Mouse (Mus musculus) liver, postnatal 0 days (tissue): Measurements from ENCODE around the gene Gm20388. TPM values are rescaled to one million over a fixed set of nuclear protein-coding genes. Genes with fewer than 3 reads are reported as not detected.

Source experiments
- ATAC-seq: fragments of 200-750 bp; cut with Nextera tagmentation; 2 replicates; pipeline ENCODE4 v1.8.0; 2017; ENCODE audit warnings: mild to moderate bottlenecking, moderate library complexity
- DNase-seq: peaks from one replicate; pipeline ENCODE4 v3.0.0-alpha.2; 2016
- H3K27ac ChIP-seq: fragments of 300-500 bp; sonication (generic); 2 replicates; pipeline ENCODE4 v1.5.1; 2014; ENCODE audit warnings: antibody characterized with exemption, moderate library complexity, mild to moderate bottlenecking, low read depth
- H3K27me3 ChIP-seq: fragments of 300-500 bp; sonication (generic); 2 replicates; pipeline ENCODE4 v1.6.1; 2014; ENCODE audit warnings: low read length, control low read depth, mixed read lengths; ENCODE audit not compliant: insufficient read depth
- H3K36me3 ChIP-seq: fragments of 300-500 bp; sonication (generic); replicated peaks from 2 replicates; pipeline ENCODE4 v1.6.1; 2014; ENCODE audit warnings: mild to moderate bottlenecking, control low read depth, low read length, moderate library complexity, mixed read lengths; ENCODE audit not compliant: insufficient read depth
- H3K4me1 ChIP-seq: fragments of 300-500 bp; sonication (generic); 2 replicates; pipeline ENCODE4 v1.6.1; 2014; ENCODE audit warnings: antibody characterized with exemption, mild to moderate bottlenecking, control low read depth; ENCODE audit not compliant: insufficient read depth
- H3K4me2 ChIP-seq: fragments of 300-500 bp; sonication (generic); 2 replicates; pipeline ENCODE4 v1.6.1; 2014; ENCODE audit warnings: low read depth, mild to moderate bottlenecking, low read length, moderate library complexity, mixed read lengths
- H3K4me3 ChIP-seq: fragments of 300-500 bp; sonication (generic); 2 replicates; pipeline ENCODE4 v1.5.1; 2014; ENCODE audit warnings: low read depth, low read length
- H3K9ac ChIP-seq: fragments of 300-500 bp; sonication (generic); replicated peaks from 2 replicates; pipeline ENCODE4 v1.6.1; 2014; ENCODE audit warnings: mild to moderate bottlenecking, moderate library complexity
- H3K9me3 ChIP-seq: fragments of 300-500 bp; sonication (generic); 2 replicates; pipeline ENCODE4 v1.6.1; 2016; ENCODE audit warnings: mild to moderate bottlenecking, control low read depth, low read length, mixed read lengths
- CTCF ChIP-seq: sonication (generic); IDR thresholded peaks from 2 replicates; pipeline ENCODE4 v1.5.1; 2016; ENCODE audit warnings: antibody characterized with exemption, low read depth
- EP300 ChIP-seq: IDR thresholded peaks from 2 replicates; pipeline ENCODE4 v1.6.1; 2016; ENCODE audit warnings: antibody characterized with exemption, low read depth, mild to moderate bottlenecking
- WGBS: fragments of 180-500 bp; shearing (Covaris S2); extraction: QIAGEN DNeasy Blood & Tissue Kit; methylation state at CpG from one replicate; pipeline ENCODE4 v1.1.7; 2014; ENCODE audit not compliant: insufficient replicate concordance; 5-methylcytosine and 5-hydroxymethylcytosine counted together
- polyA plus RNA-seq: library from polyadenylated mRNA; unstranded; fragments of >200 nt; fragmentation: Nextera tagmentation; extraction: Ambion mirVana; gene quantifications from 2 replicates; pipeline ENCODE4 v1.2.1, GENCODE M21; 2015

The Gm20388 gene
- polyA plus RNA-seq, 1 experiment from 2014 or later, result not detected

DNA sequence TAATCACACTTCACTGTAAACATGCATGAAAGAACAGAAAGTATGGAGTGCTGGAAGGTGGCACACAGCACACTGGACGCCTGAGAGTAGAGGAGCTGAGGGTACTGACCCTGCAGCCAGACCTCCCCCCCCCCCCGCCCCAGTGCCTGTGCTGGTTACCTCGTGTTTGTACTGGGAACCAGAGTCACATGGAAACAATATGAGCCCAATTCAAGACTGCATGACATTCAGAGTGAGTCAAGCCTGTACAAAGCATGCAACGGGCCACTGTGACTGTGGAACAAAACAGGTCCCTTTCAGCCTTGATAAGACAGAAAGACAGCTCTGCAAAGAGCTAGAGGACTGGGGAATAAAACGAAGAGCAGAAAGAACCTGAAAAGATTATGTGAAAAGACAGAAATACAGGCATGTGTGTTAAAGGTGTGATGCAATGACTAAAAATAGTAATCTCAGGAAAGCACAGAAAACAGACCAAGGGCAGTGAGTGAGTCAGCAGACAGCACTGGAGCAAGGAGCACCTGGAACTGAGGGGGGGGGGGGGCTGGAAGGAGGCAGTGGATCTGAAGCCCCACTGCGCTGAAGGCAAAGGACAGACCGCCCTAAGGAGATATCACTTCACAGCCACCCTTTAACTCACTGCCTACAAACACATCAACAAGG, 3012.9 kb downstream of the Gm20388 start:
- 0 out of 2 replicates have a peak overlapping the region, but pooled peaks have one; percentile 22 for H3K9ac ChIP-seq
- H3K4me3 ChIP-seq, result no peak overlapping the region
- WGBS, result 43% methylated on average over 7 of the region's 7 CpGs
- H3K36me3 ChIP-seq, result no peaks in the 10 kb centered on the region; the same call in 1 of the 2 replicates
- H3K27ac ChIP-seq, result peak overlapping the region; percentile 68
- H3K4me1 ChIP-seq, result peaks cover 32% of the 10 kb centered on the region
- peak; percentile 74 for ATAC-seq
- no peaks in the 10 kb centered on the region for H3K9me3 ChIP-seq
- no peak for TF ChIP-seq CTCF
- TF ChIP-seq EP300, result no peak
- H3K27me3 ChIP-seq, result no peaks in the 10 kb centered on the region
- DNase-seq, result no peak
- peak overlapping the region; percentile 16; the same call in 1 of the 2 replicates for H3K4me2 ChIP-seq

DNA sequence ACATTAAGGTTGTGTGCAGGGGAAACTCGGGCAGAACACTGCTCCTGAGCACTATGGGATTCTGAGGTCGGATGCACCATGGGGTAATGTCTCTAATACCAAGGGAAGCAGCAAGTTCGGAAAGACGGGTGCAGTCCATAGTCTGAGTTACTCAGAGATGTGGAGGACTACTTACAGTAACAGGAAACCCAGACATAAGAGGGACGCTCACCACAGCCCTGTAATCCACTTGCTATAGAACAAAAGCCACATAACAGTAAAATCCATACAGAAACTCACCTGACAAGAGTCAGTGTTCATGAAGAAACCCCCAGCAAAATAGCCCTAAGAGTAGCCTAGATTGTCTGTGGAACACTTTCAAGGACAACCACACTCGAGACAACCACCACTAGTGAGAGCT, 3013.4 kb downstream of the Gm20388 start:
- no peaks in the 10 kb centered on the region; the same call in 1 of the 2 replicates for H3K36me3 ChIP-seq
- ATAC-seq (no peak), DNase-seq (no peak)
- peaks cover 28% of the 10 kb centered on the region for H3K4me1 ChIP-seq
- no peaks in the 10 kb centered on the region for H3K27me3 ChIP-seq
- TF ChIP-seq CTCF, result no peak
- no peak for TF ChIP-seq EP300
- no peaks in the 10 kb centered on the region for H3K9me3 ChIP-seq
- peak overlapping the region; percentile 16; the same call in 1 of the 2 replicates for H3K4me2 ChIP-seq
- peak overlapping the region; percentile 68 for H3K27ac ChIP-seq
- WGBS, result 43% methylated on average over 6 of the region's 6 CpGs
- 0 out of 2 replicates have a peak overlapping the region, but pooled peaks have one; percentile 22 for H3K9ac ChIP-seq
- no peak overlapping the region for H3K4me3 ChIP-seq

GRCm38 (mm10) chr8:122925939-122926722, 3015.5 kb downstream of the Gm20388 start:
- no peak for ATAC-seq

DNA sequence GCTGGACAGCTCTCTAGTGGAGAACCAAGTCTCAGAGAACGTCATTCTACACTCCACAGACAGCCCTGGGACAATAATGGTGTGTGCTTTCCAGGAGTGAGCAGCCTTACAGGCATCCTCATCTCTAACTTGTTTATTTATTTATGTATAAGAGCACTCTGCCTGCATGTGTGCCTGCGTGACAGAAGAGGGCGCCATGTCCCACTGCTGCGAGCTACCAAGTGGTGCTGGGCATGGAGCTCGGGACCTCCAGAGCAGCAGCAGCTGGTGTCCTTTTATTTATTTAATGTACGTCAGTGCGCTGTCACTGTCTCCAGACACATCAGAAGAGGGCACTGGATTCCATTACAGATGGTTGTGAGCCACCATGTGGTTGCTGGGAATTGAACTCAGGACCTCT, 3016.1 kb downstream of the Gm20388 start:
- H3K9me3 ChIP-seq, result no peaks in the 10 kb centered on the region
- H3K4me2 ChIP-seq, result no peak overlapping the region
- H3K4me1 ChIP-seq, result peaks cover 29% of the 10 kb centered on the region
- no peaks in the 10 kb centered on the region for H3K27me3 ChIP-seq
- ATAC-seq, result peak; percentile 22; the same call in 1 of the 2 replicates
- H3K36me3 ChIP-seq, result no peaks in the 10 kb centered on the region
- H3K9ac ChIP-seq, result no peak overlapping the region
- no peak for TF ChIP-seq EP300
- TF ChIP-seq CTCF, result peak; percentile 70
- no peak overlapping the region for H3K4me3 ChIP-seq
- DNase-seq, result peak; percentile 30
- no peak overlapping the region for H3K27ac ChIP-seq
- WGBS, result 90% methylated on average over 7 of the region's 7 CpGs

More at GRCm38 (mm10) chr8:122925939-122926722, 3015.5 kb downstream of the Gm20388 start:
- no peak for TF ChIP-seq EP300
- TF ChIP-seq CTCF, result no peak
- 86% methylated on average over 8 of the region's 8 CpGs for WGBS
- H3K27me3 ChIP-seq, result no peaks in the 10 kb centered on the region
- H3K4me1 ChIP-seq, result peaks cover 28% of the 10 kb centered on the region
- no peak overlapping the region for H3K27ac ChIP-seq
- DNase-seq, result no peak
- no peak overlapping the region for H3K4me3 ChIP-seq
- no peaks in the 10 kb centered on the region for H3K36me3 ChIP-seq
- no peak overlapping the region for H3K9ac ChIP-seq
- H3K4me2 ChIP-seq, result no peak overlapping the region
- H3K9me3 ChIP-seq, result no peaks in the 10 kb centered on the region

DNA sequence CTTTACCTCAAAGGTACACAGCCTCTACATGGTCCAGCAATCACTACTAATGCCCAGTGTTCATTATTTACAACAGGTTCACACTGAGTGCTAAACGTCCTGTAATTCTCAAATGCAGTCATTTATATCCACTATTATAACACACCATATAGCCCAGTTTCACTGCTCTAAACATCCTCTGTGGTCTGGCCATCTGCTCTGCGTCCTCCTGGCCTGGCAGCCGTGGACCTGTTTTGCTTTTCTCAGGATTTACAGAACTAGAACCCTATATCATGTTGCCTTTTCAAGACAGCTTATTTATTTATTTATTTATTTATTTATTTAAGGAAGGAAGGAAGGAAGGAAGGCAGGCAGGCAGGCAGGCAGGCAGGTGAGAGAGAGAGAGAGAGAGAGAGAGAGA, 3017.2 kb downstream of the Gm20388 start:
- H3K4me3 ChIP-seq, result no peak overlapping the region
- no peaks in the 10 kb centered on the region for H3K27me3 ChIP-seq
- DNase-seq (no peak), ATAC-seq (no peak)
- H3K4me1 ChIP-seq, result peaks cover 38% of the 10 kb centered on the region
- no peaks in the 10 kb centered on the region for H3K9me3 ChIP-seq
- no peaks in the 10 kb centered on the region; the same call in 1 of the 2 replicates for H3K36me3 ChIP-seq
- H3K9ac ChIP-seq, result no peak overlapping the region
- WGBS, result 85% methylated on average over 3 of the region's 3 CpGs
- H3K4me2 ChIP-seq, result no peak overlapping the region
- no peak for TF ChIP-seq CTCF
- TF ChIP-seq EP300, result no peak
- H3K27ac ChIP-seq, result no peak overlapping the region

DNA sequence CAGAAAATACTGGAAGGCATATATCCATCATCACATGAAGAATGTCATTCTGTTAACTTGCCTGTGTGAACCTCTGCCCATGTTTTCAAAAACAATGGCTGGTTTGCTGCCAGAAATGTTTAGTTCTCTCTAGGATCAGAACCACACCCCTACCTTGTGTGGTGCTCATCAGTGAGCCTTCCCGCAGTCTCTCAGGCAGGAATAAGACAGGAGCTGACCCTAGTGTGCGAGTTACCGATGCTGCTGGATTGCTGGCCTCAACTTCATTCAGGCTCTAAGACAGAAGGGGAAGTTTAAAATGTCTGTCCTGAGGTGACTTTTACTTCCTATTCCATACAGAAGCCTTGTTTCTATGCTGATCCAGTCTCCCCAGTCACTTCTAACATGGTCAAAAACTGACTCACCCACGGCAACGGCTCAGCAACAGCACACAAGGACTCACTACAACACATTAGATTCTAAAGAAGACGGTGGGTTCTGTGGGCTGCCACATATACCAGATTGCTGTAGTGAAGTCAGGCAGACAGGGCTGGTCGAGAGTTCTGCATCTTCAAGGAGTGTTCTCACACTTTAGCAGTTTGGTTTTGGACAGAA, 3018.1 kb downstream of the Gm20388 start:
- TF ChIP-seq CTCF, result no peak
- TF ChIP-seq EP300, result no peak
- Histone ChIP-seq H3K9me3 (no peaks in the 10 kb centered on the region), H3K36me3 (no peaks in the 10 kb centered on the region; the same call in 1 of the 2 replicates), H3K27me3 (no peaks in the 10 kb centered on the region), H3K4me2 (no peak overlapping the region), H3K9ac (no peak overlapping the region), H3K4me3 (no peak overlapping the region), H3K27ac (peak overlapping the region; percentile 22; the same call in 1 of the 2 replicates), H3K4me1 (peaks cover 33% of the 10 kb centered on the region)
- 55% methylated on average over 7 of the region's 7 CpGs for WGBS
- ATAC-seq (no peak), DNase-seq (no peak)
